Mouse (Mus musculus) liver, postnatal 0 days (tissue): ENCODE measurements around the gene Gabpb2. TPM values are rescaled to one million over a fixed set of nuclear protein-coding genes. Genes with fewer than 3 reads are reported as not detected.
A peak's percentile ranks its signal among the peaks of the same experiment; 100 is the strongest.

ENCODE experiments used
- ATAC-seq: fragments of 200-750 bp; cut with Nextera tagmentation; 2 replicates; pipeline ENCODE4 v1.8.0; 2017; ENCODE audit warnings: mild to moderate bottlenecking, moderate library complexity
- DNase-seq: peaks from one replicate; pipeline ENCODE4 v3.0.0-alpha.2; 2016
- H3K27ac ChIP-seq: fragments of 300-500 bp; sonication (generic); 2 replicates; pipeline ENCODE4 v1.5.1; 2014; ENCODE audit warnings: antibody characterized with exemption, moderate library complexity, mild to moderate bottlenecking, low read depth
- H3K27me3 ChIP-seq: fragments of 300-500 bp; sonication (generic); 2 replicates; pipeline ENCODE4 v1.6.1; 2014; ENCODE audit warnings: low read length, control low read depth, mixed read lengths; ENCODE audit not compliant: insufficient read depth
- H3K36me3 ChIP-seq: fragments of 300-500 bp; sonication (generic); replicated peaks from 2 replicates; pipeline ENCODE4 v1.6.1; 2014; ENCODE audit warnings: mild to moderate bottlenecking, control low read depth, low read length, moderate library complexity, mixed read lengths; ENCODE audit not compliant: insufficient read depth
- H3K4me1 ChIP-seq: fragments of 300-500 bp; sonication (generic); 2 replicates; pipeline ENCODE4 v1.6.1; 2014; ENCODE audit warnings: antibody characterized with exemption, mild to moderate bottlenecking, control low read depth; ENCODE audit not compliant: insufficient read depth
- H3K4me2 ChIP-seq: fragments of 300-500 bp; sonication (generic); 2 replicates; pipeline ENCODE4 v1.6.1; 2014; ENCODE audit warnings: low read depth, mild to moderate bottlenecking, low read length, moderate library complexity, mixed read lengths
- H3K4me3 ChIP-seq: fragments of 300-500 bp; sonication (generic); 2 replicates; pipeline ENCODE4 v1.5.1; 2014; ENCODE audit warnings: low read depth, low read length
- H3K9ac ChIP-seq: fragments of 300-500 bp; sonication (generic); replicated peaks from 2 replicates; pipeline ENCODE4 v1.6.1; 2014; ENCODE audit warnings: mild to moderate bottlenecking, moderate library complexity
- H3K9me3 ChIP-seq: fragments of 300-500 bp; sonication (generic); 2 replicates; pipeline ENCODE4 v1.6.1; 2016; ENCODE audit warnings: mild to moderate bottlenecking, control low read depth, low read length, mixed read lengths
- CTCF ChIP-seq: sonication (generic); IDR thresholded peaks from 2 replicates; pipeline ENCODE4 v1.5.1; 2016; ENCODE audit warnings: antibody characterized with exemption, low read depth
- EP300 ChIP-seq: IDR thresholded peaks from 2 replicates; pipeline ENCODE4 v1.6.1; 2016; ENCODE audit warnings: antibody characterized with exemption, low read depth, mild to moderate bottlenecking
- WGBS: fragments of 180-500 bp; shearing (Covaris S2); extraction: QIAGEN DNeasy Blood & Tissue Kit; methylation state at CpG from one replicate; pipeline ENCODE4 v1.1.7; 2014; ENCODE audit not compliant: insufficient replicate concordance; 5-methylcytosine and 5-hydroxymethylcytosine counted together
- polyA plus RNA-seq: library from polyadenylated mRNA; unstranded; fragments of >200 nt; fragmentation: Nextera tagmentation; extraction: Ambion mirVana; gene quantifications from 2 replicates; pipeline ENCODE4 v1.2.1, GENCODE M21; 2015

The Gabpb2 gene
- polyA plus RNA-seq, 1 experiment from 2014 or later = 3.9 TPM

DNA sequence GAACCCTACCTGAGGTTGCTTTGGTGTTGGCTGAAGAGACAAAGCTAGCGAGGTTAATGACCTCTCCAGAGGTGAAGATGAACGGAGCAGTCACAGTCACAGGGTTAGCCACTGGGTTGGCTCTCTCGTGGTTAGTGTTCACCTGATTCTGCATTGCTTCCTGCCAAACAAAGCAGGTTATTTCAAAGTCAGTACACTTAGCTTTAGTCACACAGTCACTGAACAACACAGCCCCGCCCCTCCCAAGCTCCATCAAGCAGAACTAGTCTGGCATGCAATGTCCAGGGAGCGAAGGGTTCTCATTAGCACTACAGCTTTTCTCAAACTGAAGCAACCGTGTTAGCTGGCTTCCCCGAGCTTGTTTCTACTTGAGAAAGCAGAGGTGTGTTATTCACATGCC is 17.6 kb downstream of the Gabpb2 start:
- DNase-seq = no peak
- Histone ChIP-seq H3K4me1 (no peaks in the 10 kb centered on the region), H3K4me2 (no peak overlapping the region), H3K9ac (no peak overlapping the region), H3K36me3 (peaks cover 93% of the 10 kb centered on the region), H3K27me3 (no peaks in the 10 kb centered on the region), H3K9me3 (no peaks in the 10 kb centered on the region), H3K4me3 (no peak overlapping the region), H3K27ac (no peak overlapping the region)
- ATAC-seq = 0 out of 2 replicates have a peak, but pooled peaks have one; percentile 35
- no peak for TF ChIP-seq EP300
- TF ChIP-seq CTCF = no peak
- 83% methylated on average over 7 of the region's 7 CpGs for WGBS

DNA sequence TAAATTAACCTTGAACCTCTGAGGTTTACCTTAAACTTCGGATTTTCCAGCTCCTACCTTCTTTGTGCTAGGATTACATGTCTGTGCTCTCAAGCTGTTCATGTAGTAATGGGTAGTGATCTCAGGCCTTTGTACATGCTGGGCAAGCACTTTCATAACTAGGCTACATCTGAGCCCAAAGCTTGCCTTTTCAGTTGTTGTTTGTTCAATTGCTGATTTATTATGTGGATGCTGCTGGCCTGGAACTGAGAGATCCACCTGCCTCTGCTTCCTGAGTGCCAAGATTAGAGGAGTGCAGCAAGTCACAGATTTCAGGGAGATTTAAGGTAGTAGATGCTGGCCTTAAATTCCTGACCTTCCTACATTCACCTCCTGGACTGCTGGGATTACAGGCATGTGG is 18.6 kb downstream of the Gabpb2 start:
- no peaks in the 10 kb centered on the region for H3K9me3 ChIP-seq
- H3K9ac ChIP-seq = no peak overlapping the region
- no peaks in the 10 kb centered on the region for H3K27me3 ChIP-seq
- H3K4me2 ChIP-seq = no peak overlapping the region
- no peak overlapping the region for H3K4me3 ChIP-seq
- WGBS = 79% methylated on average over 1 of the region's 1 CpGs
- peaks cover 93% of the 10 kb centered on the region for H3K36me3 ChIP-seq
- ATAC-seq (no peak), DNase-seq (no peak)
- no peak overlapping the region for H3K27ac ChIP-seq
- no peak for TF ChIP-seq EP300
- no peak for TF ChIP-seq CTCF
- no peaks in the 10 kb centered on the region for H3K4me1 ChIP-seq

DNA sequence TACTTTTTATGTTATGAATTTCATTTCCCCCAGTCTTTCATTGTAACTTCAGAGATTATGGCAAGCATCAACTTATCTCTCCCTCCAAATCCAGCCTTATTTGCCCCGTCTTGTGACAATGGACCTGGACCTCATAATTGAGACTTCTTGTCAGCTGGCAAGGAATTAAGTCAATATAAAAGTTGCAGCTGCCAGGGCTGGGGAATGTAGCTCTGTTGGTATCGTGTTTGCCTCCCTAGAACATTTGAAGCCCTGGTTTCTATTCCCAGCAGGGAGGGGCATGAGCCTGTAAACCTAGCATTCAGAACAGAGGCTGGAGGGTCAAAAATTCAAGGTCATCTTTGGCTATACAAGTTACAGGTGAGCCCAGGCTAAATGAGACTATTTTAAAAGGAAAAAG is 21.9 kb downstream of the Gabpb2 start:
- no peaks in the 10 kb centered on the region for H3K27me3 ChIP-seq
- H3K4me3 ChIP-seq = no peak overlapping the region
- no peaks in the 10 kb centered on the region for H3K4me1 ChIP-seq
- no peak for ATAC-seq
- 81% methylated on average over 2 of the region's 2 CpGs for WGBS
- H3K27ac ChIP-seq = no peak overlapping the region
- TF ChIP-seq EP300 = no peak
- TF ChIP-seq CTCF = no peak
- H3K4me2 ChIP-seq = no peak overlapping the region
- no peak overlapping the region for H3K9ac ChIP-seq
- no peak for DNase-seq
- no peaks in the 10 kb centered on the region for H3K9me3 ChIP-seq
- H3K36me3 ChIP-seq = peaks cover 77% of the 10 kb centered on the region

DNA sequence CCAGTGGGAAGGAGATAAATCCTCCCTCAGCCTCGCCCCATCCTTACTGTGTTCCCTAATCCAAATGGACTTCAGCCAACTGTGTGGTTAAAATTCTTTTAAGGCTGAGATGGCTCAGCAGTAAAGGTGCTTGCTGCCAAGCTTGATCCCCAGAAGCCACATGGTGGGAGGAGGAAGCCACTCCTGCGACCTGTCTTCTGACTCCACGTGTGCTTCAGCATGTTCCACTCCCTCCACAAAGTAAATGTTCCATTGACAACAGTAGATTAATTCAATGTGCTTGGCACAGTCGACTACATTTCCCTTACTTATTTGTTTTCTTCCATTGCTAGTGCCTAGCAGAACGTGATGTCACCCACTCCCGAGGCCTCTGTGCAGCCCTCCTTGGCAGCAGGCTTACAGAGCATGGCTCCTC is 23.0 kb downstream of the Gabpb2 start:
- DNase-seq (no peak), ATAC-seq (no peak)
- H3K4me2 ChIP-seq = no peak overlapping the region
- H3K27me3 ChIP-seq = no peaks in the 10 kb centered on the region
- H3K36me3 ChIP-seq = peaks cover 76% of the 10 kb centered on the region
- H3K9ac ChIP-seq = no peak overlapping the region
- no peak overlapping the region for H3K4me3 ChIP-seq
- H3K4me1 ChIP-seq = no peaks in the 10 kb centered on the region
- H3K9me3 ChIP-seq = no peaks in the 10 kb centered on the region
- 83% methylated on average over 6 of the region's 6 CpGs for WGBS
- H3K27ac ChIP-seq = no peak overlapping the region
- TF ChIP-seq CTCF (no peak), EP300 (no peak)

DNA sequence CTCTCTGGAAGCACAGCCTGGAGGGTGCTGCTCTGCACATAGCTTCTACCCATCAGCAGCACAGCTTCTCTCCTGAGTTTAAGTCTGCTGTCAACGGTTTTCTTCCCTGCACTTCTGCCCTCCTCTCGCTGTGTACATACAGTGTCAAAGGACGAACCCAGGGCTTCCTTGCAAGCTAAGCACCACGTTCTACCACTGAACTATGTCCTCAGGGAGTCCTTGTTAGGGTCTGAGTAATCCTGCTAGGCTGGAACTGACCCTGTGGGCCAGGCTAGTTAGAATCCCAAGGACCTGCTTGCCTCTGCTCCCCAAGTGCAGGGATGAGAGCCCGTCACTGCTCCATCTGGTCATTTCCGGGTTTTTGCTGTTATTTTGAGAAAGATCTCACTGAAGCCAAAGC is 30.8 kb downstream of the Gabpb2 start:
- H3K4me3 ChIP-seq = no peak overlapping the region
- DNase-seq = no peak
- no peak overlapping the region for H3K4me2 ChIP-seq
- H3K27ac ChIP-seq = no peak overlapping the region
- 85% methylated on average over 6 of the region's 6 CpGs for WGBS
- H3K36me3 ChIP-seq = peaks cover 83% of the 10 kb centered on the region
- no peaks in the 10 kb centered on the region for H3K27me3 ChIP-seq
- H3K9me3 ChIP-seq = no peaks in the 10 kb centered on the region
- no peak for ATAC-seq
- TF ChIP-seq EP300 (no peak), CTCF (no peak)
- no peak overlapping the region for H3K9ac ChIP-seq
- no peaks in the 10 kb centered on the region for H3K4me1 ChIP-seq

DNA sequence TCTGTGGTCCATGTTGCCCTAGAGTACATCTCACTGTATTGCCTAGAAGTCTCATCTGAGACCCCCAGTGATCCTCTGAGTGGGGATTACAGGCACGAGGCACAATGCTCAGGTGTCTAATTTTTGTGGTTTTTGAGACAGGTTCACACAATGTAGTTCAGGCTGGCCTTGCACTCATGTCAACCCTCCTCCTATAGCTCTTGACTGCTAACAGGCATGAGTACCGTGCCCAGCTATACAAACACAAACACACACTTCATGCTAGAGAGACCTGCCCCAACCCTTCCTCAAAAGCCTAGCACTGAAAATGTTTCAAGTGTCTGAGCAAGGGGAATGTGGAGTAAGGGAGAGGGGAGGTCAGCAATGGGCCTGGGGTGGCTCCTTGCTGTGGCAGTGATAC is 31.6 kb downstream of the Gabpb2 start:
- Histone ChIP-seq H3K9ac (no peak overlapping the region), H3K4me1 (no peaks in the 10 kb centered on the region), H3K4me3 (no peak overlapping the region), H3K9me3 (no peaks in the 10 kb centered on the region), H3K27me3 (no peaks in the 10 kb centered on the region), H3K4me2 (no peak overlapping the region), H3K36me3 (peaks cover 80% of the 10 kb centered on the region), H3K27ac (no peak overlapping the region)
- 82% methylated on average over 2 of the region's 2 CpGs for WGBS
- no peak for DNase-seq
- ATAC-seq = no peak
- TF ChIP-seq CTCF = no peak
- no peak for TF ChIP-seq EP300
